Mouse (Mus musculus) midbrain, embryonic 11.5 days (tissue): ENCODE data around the gene Gtf2h5. TPM values are rescaled to one million over a fixed set of nuclear protein-coding genes. Genes with fewer than 3 reads are reported as not detected.

Experiments used
- ATAC-seq: fragments of 200-750 bp; cut with Nextera tagmentation; 2 replicates; pipeline ENCODE4 v1.8.0; 2017; ENCODE audit warnings: moderate TSS enrichment, moderate library complexity; ENCODE audit not compliant: low FRiP score
- DNase-seq: peaks from one replicate; pipeline ENCODE4 v3.0.0; 2015; ENCODE audit warnings: low spot score; ENCODE audit errors: missing footprints
- H3K27ac ChIP-seq: fragments of 300-500 bp; sonication (generic); 2 replicates; pipeline ENCODE4 v1.5.1; 2014; ENCODE audit warnings: low read depth, low read length
- H3K27me3 ChIP-seq: fragments of 300-500 bp; sonication (generic); 2 replicates; pipeline ENCODE4 v1.6.1; 2014; ENCODE audit warnings: mild to moderate bottlenecking, low read length, moderate library complexity, mixed read lengths; ENCODE audit not compliant: control insufficient read depth, insufficient read depth
- H3K36me3 ChIP-seq: fragments of 300-500 bp; sonication (generic); 2 replicates; pipeline ENCODE4 v1.6.1; 2014; ENCODE audit warnings: mild to moderate bottlenecking, low read length, moderate library complexity, mixed read lengths; ENCODE audit not compliant: control insufficient read depth, insufficient read depth
- H3K4me1 ChIP-seq: fragments of 300-500 bp; sonication (generic); 2 replicates; pipeline ENCODE4 v1.6.1; 2014; ENCODE audit warnings: low read length; ENCODE audit not compliant: control insufficient read depth, insufficient read depth
- H3K4me2 ChIP-seq: fragments of 300-500 bp; sonication (generic); 2 replicates; pipeline ENCODE4 v1.6.1; 2014; ENCODE audit warnings: mild to moderate bottlenecking, moderate library complexity
- H3K4me3 ChIP-seq: fragments of 300-500 bp; sonication (generic); 2 replicates; pipeline ENCODE4 v1.5.1; 2014; ENCODE audit warnings: low read depth, low read length
- H3K9ac ChIP-seq: fragments of 300-500 bp; sonication (generic); 2 replicates; pipeline ENCODE4 v1.6.1; 2014; ENCODE audit warnings: low read length
- H3K9me3 ChIP-seq: fragments of 300-500 bp; sonication (generic); 2 replicates; pipeline ENCODE4 v1.6.1; 2016; ENCODE audit warnings: low read length; ENCODE audit not compliant: control insufficient read depth
- WGBS: fragments of 180-500 bp; shearing (Covaris S2); extraction: QIAGEN DNeasy Blood & Tissue Kit; methylation state at CpG from one replicate; pipeline ENCODE4 v1.1.7; 2014; 5-methylcytosine and 5-hydroxymethylcytosine counted together
- polyA plus RNA-seq: library from polyadenylated mRNA; unstranded; fragments of >200 nt; fragmentation: Nextera tagmentation; extraction: Ambion mirVana; gene quantifications from 2 replicates; pipeline ENCODE4 v1.2.1, GENCODE M21; 2014

Gtf2h5 gene
- polyA plus RNA-seq, 1 experiment from 2014 or later, result 169 TPM

DNA sequence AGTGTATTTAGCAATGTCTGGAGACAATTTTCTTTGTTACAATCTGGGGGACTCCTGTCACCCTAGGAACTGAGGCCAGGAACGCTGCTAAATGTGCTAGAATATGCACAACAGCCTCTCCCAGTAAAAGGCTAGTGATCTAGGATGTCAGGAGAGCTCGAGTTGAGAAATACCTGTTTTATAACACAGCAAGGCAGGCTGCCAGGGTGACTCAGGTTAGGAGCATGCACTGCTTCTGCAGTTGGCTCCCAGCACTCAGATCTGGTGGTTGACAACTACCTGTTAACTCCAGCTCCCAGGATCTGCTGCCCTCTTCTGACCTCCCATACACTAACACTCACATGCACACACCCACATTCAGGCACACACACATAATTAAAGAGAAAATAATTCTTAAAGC lies 13.6 kb upstream of the Gtf2h5 start:
- no peak overlapping the region for H3K27ac ChIP-seq
- H3K27me3 ChIP-seq, result no peaks in the 10 kb centered on the region
- no peak overlapping the region for H3K4me3 ChIP-seq
- no peak overlapping the region for H3K4me2 ChIP-seq
- no peaks in the 10 kb centered on the region; the same call in 1 of the 2 replicates for H3K36me3 ChIP-seq
- no peak for DNase-seq
- H3K9ac ChIP-seq, result no peak overlapping the region
- H3K4me1 ChIP-seq, result no peaks in the 10 kb centered on the region
- no peak for ATAC-seq
- 83% methylated on average over 2 of the region's 2 CpGs for WGBS
- no peaks in the 10 kb centered on the region for H3K9me3 ChIP-seq

DNA sequence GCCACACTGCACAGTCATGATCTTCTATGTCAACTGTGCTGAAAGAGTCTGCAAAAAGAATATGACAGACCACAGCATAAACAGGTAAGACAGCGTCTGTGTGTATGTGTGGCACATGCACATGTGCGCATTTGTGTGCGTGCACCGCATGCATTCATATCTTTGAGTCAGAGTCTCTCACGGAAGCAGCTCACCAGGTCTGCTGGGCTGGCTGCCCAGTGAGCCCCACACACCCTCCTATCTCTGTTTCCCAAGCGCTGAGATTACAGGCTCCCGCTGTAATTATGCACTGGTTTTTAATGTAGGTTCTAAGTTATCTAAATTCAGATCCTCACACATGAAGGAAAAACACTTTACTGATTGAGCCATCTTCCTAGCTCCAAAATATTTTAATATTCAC lies 12.0 kb upstream of the Gtf2h5 start:
- ATAC-seq, result no peak
- H3K4me1 ChIP-seq, result no peaks in the 10 kb centered on the region
- H3K36me3 ChIP-seq, result no peaks in the 10 kb centered on the region; the same call in 1 of the 2 replicates
- H3K4me3 ChIP-seq, result no peak overlapping the region
- H3K4me2 ChIP-seq, result no peak overlapping the region
- H3K9ac ChIP-seq, result no peak overlapping the region
- no peaks in the 10 kb centered on the region for H3K27me3 ChIP-seq
- WGBS, result 98% methylated on average over 7 of the region's 7 CpGs
- DNase-seq, result no peak
- no peak overlapping the region for H3K27ac ChIP-seq
- H3K9me3 ChIP-seq, result no peaks in the 10 kb centered on the region

GRCm38 (mm10) chr17:6069866-6070265 lies 9.7 kb upstream of the Gtf2h5 start:
- Histone ChIP-seq H3K4me1 (no peaks in the 10 kb centered on the region), H3K9me3 (no peaks in the 10 kb centered on the region), H3K4me3 (no peak overlapping the region), H3K36me3 (no peaks in the 10 kb centered on the region; the same call in 1 of the 2 replicates), H3K9ac (no peak overlapping the region), H3K27me3 (no peaks in the 10 kb centered on the region), H3K4me2 (no peak overlapping the region), H3K27ac (no peak overlapping the region)
- no peak for DNase-seq
- no peak for ATAC-seq
- 97% methylated on average over 6 of the region's 6 CpGs for WGBS

GRCm38 (mm10) chr17:6073405-6073804 lies 6.2 kb upstream of the Gtf2h5 start:
- H3K36me3 ChIP-seq, result no peaks in the 10 kb centered on the region; the same call in 1 of the 2 replicates
- H3K4me3 ChIP-seq, result no peak overlapping the region
- no peaks in the 10 kb centered on the region for H3K4me1 ChIP-seq
- WGBS, result 92% methylated on average over 7 of the region's 7 CpGs
- no peak overlapping the region for H3K4me2 ChIP-seq
- H3K27ac ChIP-seq, result no peak overlapping the region
- H3K9me3 ChIP-seq, result no peaks in the 10 kb centered on the region
- no peak overlapping the region for H3K9ac ChIP-seq
- ATAC-seq (no peak), DNase-seq (no peak)
- no peaks in the 10 kb centered on the region for H3K27me3 ChIP-seq

- H3K36me3 ChIP-seq, result 0 out of 2 replicates have a peak, but pooled peaks cover 2% of the 10 kb centered on the region
Observed at GRCm38 (mm10) chr17:6083323-6083890, 3.8 kb downstream of the Gtf2h5 start.

DNA sequence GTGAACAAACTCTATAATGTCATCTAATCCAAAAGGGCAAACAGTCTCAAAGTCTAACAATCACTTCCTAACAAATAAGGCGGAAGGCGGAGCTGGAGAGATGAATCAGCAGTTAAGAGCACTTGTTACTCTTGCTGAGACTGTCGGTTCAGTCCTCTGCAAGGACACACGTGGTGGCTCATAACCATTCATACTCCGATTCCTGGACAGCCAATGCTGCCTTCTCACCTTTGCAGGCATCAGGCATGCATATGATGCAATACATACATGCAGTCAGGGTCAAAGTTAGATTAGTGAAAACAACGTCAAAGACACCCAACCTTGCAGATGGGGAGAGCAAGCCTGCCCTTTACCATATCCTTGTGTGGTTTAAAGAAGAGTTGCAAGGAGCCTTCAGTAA lies 12.0 kb downstream of the Gtf2h5 start:
- H3K36me3 ChIP-seq, result no peaks in the 10 kb centered on the region
- no peaks in the 10 kb centered on the region for H3K9me3 ChIP-seq
- H3K4me1 ChIP-seq, result no peaks in the 10 kb centered on the region
- H3K27ac ChIP-seq, result no peak overlapping the region
- H3K4me3 ChIP-seq, result no peak overlapping the region
- DNase-seq (no peak), ATAC-seq (no peak)
- no peak overlapping the region for H3K4me2 ChIP-seq
- WGBS, result 93% methylated on average over 6 of the region's 6 CpGs
- no peak overlapping the region for H3K9ac ChIP-seq
- H3K27me3 ChIP-seq, result no peaks in the 10 kb centered on the region

More at GRCm38 (mm10) chr17:6083323-6083890, 3.8 kb downstream of the Gtf2h5 start:
- DNase-seq, result no peak
- no peak overlapping the region for H3K9ac ChIP-seq
- ATAC-seq, result no peak
- no peaks in the 10 kb centered on the region for H3K9me3 ChIP-seq
- no peak overlapping the region for H3K27ac ChIP-seq
- H3K4me2 ChIP-seq, result no peak overlapping the region
- H3K27me3 ChIP-seq, result no peaks in the 10 kb centered on the region
- peaks cover 3% of the 10 kb centered on the region; the same call in 1 of the 2 replicates for H3K4me1 ChIP-seq
- WGBS, result 92% methylated on average over 5 of the region's 5 CpGs
- H3K4me3 ChIP-seq, result no peak overlapping the region

DNA sequence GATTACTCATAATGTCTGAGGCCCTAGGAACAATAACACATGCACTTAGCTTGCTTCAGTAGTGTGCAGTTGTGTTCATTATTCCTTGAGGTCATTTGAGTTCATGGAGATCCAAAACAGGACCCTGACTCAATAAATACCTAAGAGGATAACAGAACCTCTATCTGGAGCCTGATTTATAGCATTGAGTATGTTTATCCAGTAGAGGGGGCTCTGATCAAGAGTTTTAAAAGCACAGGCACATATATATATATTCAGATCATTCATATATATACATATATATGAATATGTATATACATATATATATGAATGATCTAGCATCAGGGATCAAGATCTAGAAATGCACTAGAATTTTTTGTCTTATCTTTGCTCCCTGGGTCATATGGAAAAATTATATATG lies 16.0 kb downstream of the Gtf2h5 start:
- H3K27me3 ChIP-seq, result no peaks in the 10 kb centered on the region
- no peaks in the 10 kb centered on the region for H3K9me3 ChIP-seq
- no peaks in the 10 kb centered on the region for H3K4me1 ChIP-seq
- ATAC-seq, result no peak
- H3K36me3 ChIP-seq, result no peaks in the 10 kb centered on the region
- no peak overlapping the region for H3K9ac ChIP-seq
- no peak overlapping the region for H3K27ac ChIP-seq
- DNase-seq, result no peak
- no peak overlapping the region for H3K4me2 ChIP-seq
- no peak overlapping the region for H3K4me3 ChIP-seq

DNA sequence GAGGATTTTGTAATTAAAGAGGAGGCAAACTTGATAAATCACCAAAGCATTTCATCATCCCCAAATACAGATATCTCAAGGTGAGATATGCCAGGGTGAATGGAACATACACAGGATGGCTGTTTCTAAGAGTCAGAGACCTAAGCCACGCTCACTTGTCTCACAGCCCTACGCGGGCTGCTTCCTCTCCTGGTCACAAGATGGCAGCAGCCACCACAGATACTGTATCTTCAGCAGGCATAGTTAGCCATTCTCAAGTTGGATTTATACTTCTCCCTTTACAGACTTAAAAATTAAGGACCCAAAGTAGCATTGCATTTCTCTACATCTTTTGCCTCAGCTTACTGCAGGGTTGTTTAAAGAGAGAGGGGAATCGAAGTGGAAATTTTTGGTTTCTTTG lies 18.3 kb downstream of the Gtf2h5 start:
- Histone ChIP-seq H3K36me3 (no peaks in the 10 kb centered on the region), H3K9ac (no peak overlapping the region), H3K27me3 (no peaks in the 10 kb centered on the region), H3K4me2 (no peak overlapping the region), H3K4me3 (no peak overlapping the region), H3K9me3 (no peaks in the 10 kb centered on the region), H3K4me1 (no peaks in the 10 kb centered on the region), H3K27ac (no peak overlapping the region)
- no peak for ATAC-seq
- 33% methylated on average over 4 of the region's 4 CpGs for WGBS
- DNase-seq, result peak; percentile 93

DNA sequence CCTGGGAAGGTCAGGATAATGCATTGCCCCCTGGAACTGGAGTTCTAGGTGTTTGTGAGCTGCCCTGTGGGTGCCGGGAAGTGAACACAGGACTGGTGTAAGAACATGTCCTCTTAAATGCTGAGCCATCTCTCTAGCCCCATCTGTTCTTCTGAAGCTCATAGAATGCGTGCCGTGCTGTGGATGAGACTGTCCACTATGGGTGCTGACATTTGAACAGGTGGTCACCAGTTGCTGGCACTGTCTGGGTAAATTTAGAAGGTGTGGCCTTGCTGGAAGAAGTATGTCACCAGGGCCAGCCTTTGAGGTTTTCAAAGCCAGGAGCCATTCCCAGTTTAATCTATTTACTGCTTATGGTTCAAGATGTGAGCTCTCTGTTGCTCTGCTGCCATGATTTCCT lies 22.7 kb downstream of the Gtf2h5 start:
- no peaks in the 10 kb centered on the region; the same call in 1 of the 2 replicates for H3K27me3 ChIP-seq
- no peak overlapping the region for H3K27ac ChIP-seq
- ATAC-seq (no peak), DNase-seq (no peak)
- no peaks in the 10 kb centered on the region for H3K9me3 ChIP-seq
- WGBS, result 94% methylated on average over 3 of the region's 3 CpGs
- H3K4me3 ChIP-seq, result no peak overlapping the region
- no peak overlapping the region for H3K4me2 ChIP-seq
- no peaks in the 10 kb centered on the region for H3K36me3 ChIP-seq
- H3K9ac ChIP-seq, result no peak overlapping the region
- H3K4me1 ChIP-seq, result no peaks in the 10 kb centered on the region
